Mouse (Mus musculus) embryonic facial prominence, embryonic 14.5 days (tissue): ENCODE results near the gene Nsmce3. TPM values are rescaled to one million over a fixed set of nuclear protein-coding genes. Genes with fewer than 3 reads are reported as not detected.

Experiments
- ATAC-seq: fragments of 200-750 bp; cut with Nextera tagmentation; 2 replicates; pipeline ENCODE4 v1.8.0; 2017; ENCODE audit warnings: low read depth, moderate number of reproducible peaks, moderate TSS enrichment
- DNase-seq: peaks from one replicate; pipeline ENCODE4 v3.0.0-alpha.2; 2015; ENCODE audit warnings: low spot score
- H3K27ac ChIP-seq: fragments of 300-500 bp; sonication (generic); replicated peaks from 2 replicates; pipeline ENCODE4 v1.5.1; 2014; ENCODE audit warnings: low read depth, mild to moderate bottlenecking, low read length, moderate library complexity
- H3K27me3 ChIP-seq: fragments of 300-500 bp; sonication (generic); replicated peaks from 2 replicates; pipeline ENCODE4 v1.6.1; 2014; ENCODE audit warnings: low read length; ENCODE audit not compliant: control insufficient read depth, insufficient read depth
- H3K36me3 ChIP-seq: fragments of 300-500 bp; sonication (generic); 2 replicates; pipeline ENCODE4 v1.6.1; 2014; ENCODE audit warnings: low read length, mixed read lengths; ENCODE audit not compliant: control insufficient read depth, insufficient read depth
- H3K4me1 ChIP-seq: fragments of 300-500 bp; sonication (generic); 2 replicates; pipeline ENCODE4 v1.6.1; 2014; ENCODE audit warnings: antibody characterized with exemption, low read length; ENCODE audit not compliant: control insufficient read depth, insufficient read depth
- H3K4me2 ChIP-seq: fragments of 300-500 bp; sonication (generic); 2 replicates; pipeline ENCODE4 v1.6.1; 2014; ENCODE audit warnings: low read depth, mild to moderate bottlenecking, low read length, moderate library complexity, mixed read lengths
- H3K4me3 ChIP-seq: fragments of 300-500 bp; sonication (generic); 2 replicates; pipeline ENCODE4 v1.5.1; 2014; ENCODE audit warnings: low read depth, mild to moderate bottlenecking, low read length
- H3K9ac ChIP-seq: fragments of 300-500 bp; sonication (generic); 2 replicates; pipeline ENCODE4 v1.6.1; 2014; ENCODE audit warnings: low read depth, mild to moderate bottlenecking, low read length, moderate library complexity, mixed read lengths
- H3K9me3 ChIP-seq: fragments of 300-500 bp; sonication (generic); 2 replicates; pipeline ENCODE4 v1.6.1; 2016; ENCODE audit warnings: low read length; ENCODE audit not compliant: control insufficient read depth
- WGBS: fragments of 180-500 bp; shearing (Covaris S2); extraction: QIAGEN DNeasy Blood & Tissue Kit; methylation state at CpG from one replicate; pipeline ENCODE4 v1.1.7; 2014; 5-methylcytosine and 5-hydroxymethylcytosine counted together
- polyA plus RNA-seq: library from polyadenylated mRNA; unstranded; fragments of >200 nt; fragmentation: Nextera tagmentation; extraction: Ambion mirVana; gene quantifications from 2 replicates; pipeline ENCODE4 v1.2.1, GENCODE M21; 2014

Nsmce3 gene
- polyA plus RNA-seq, 1 experiment from 2014 or later = 11.4 TPM

DNA sequence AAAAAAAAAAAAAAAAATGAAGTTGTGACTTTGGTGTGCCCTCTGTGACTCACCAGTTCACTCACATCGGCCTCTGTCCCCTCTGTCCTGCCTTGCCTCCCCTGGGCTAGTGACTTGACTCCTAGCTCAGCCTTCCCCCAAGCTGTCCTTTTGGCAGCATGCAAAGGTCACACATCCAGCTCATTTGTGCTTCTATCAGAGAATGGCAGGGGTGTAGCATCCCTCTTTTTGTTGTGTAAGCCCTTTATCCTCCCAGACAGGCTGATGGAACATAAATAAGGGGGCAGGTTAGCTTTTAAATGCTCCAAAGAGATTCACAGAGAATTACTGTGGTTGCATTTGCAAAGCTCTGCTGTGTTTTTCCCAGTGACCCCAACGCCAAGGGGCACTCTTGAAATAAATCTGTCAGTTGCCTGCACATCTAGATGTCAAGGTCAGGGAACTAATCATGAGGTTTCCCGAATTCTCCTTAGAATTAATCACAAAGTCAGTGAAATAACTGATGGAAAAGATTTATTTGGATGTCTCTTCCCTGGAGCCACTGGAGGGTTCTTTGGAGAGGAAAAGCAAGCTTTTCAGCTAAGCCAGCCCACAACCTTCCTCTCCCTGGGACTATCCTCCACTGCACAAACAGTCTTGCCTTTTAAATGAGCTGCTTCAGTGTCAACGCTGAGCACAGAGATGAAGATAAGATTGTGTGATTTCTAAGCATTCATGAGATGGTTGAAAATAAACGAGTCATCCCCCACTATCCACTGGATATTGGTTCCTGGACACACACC is 42.4 kb downstream of the Nsmce3 start:
- 47% methylated on average over 5 of the region's 5 CpGs for WGBS
- Histone ChIP-seq H3K27ac (no peak overlapping the region), H3K9ac (no peak overlapping the region), H3K36me3 (no peaks in the 10 kb centered on the region), H3K4me1 (no peaks in the 10 kb centered on the region), H3K27me3 (no peaks in the 10 kb centered on the region), H3K4me3 (no peak overlapping the region), H3K4me2 (no peak overlapping the region), H3K9me3 (peaks cover 5% of the 10 kb centered on the region; the same call in 1 of the 2 replicates)
- no peak for DNase-seq
- ATAC-seq = no peak

DNA sequence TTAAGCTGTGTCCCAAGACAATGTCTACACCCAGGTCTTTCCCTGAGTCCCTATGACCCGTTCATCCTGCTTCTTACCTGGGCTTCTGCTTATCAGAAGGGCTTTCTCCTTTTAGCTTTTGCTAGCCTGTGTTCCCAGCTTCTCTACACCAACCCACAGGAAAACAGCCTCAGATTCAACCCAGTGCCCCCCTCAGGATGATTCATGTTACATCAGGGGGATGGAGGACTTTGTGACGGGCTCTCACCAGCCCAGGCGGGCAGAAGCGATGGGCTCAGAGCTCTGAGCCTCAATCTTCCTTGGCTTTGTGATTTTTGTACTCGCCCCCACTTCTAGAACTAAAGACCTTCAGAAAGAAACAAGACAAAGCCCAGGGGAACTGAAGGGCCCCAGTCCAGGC is 51.7 kb downstream of the Nsmce3 start:
- no peak overlapping the region for H3K9ac ChIP-seq
- H3K27me3 ChIP-seq = no peaks in the 10 kb centered on the region
- no peaks in the 10 kb centered on the region for H3K9me3 ChIP-seq
- 78% methylated on average over 5 of the region's 5 CpGs for WGBS
- H3K27ac ChIP-seq = no peak overlapping the region
- H3K4me3 ChIP-seq = no peak overlapping the region
- DNase-seq (no peak), ATAC-seq (no peak)
- no peaks in the 10 kb centered on the region for H3K36me3 ChIP-seq
- no peaks in the 10 kb centered on the region for H3K4me1 ChIP-seq
- no peak overlapping the region for H3K4me2 ChIP-seq

DNA sequence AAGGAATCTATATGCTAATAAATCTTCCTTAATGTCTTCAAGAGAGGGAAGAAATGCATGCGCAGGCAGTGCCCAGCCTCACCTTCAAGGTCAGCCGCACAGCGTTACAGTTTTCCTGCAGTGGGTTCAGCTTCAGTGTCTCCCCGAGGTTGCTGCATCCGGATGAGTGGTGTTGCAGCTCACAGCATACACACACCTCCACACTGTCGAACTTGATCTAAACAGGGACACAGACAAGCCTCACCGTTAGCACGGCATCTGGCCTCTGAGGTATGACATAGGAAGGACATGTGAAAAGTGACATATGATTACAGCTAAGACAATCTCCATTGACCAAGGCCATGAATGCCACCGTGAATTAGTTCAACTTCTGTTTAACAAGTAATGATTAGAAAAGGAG is 53.1 kb downstream of the Nsmce3 start:
- H3K4me2 ChIP-seq = no peak overlapping the region
- H3K36me3 ChIP-seq = no peaks in the 10 kb centered on the region
- H3K27ac ChIP-seq = no peak overlapping the region
- no peak for ATAC-seq
- H3K4me1 ChIP-seq = no peaks in the 10 kb centered on the region
- H3K9me3 ChIP-seq = no peaks in the 10 kb centered on the region
- DNase-seq = no peak
- H3K9ac ChIP-seq = no peak overlapping the region
- no peak overlapping the region for H3K4me3 ChIP-seq
- WGBS = 84% methylated on average over 9 of the region's 9 CpGs
- no peaks in the 10 kb centered on the region for H3K27me3 ChIP-seq
